Mouse (Mus musculus) ES-E14 (cell line): ENCODE results near the gene Mknk1. TPM values are rescaled to one million over a fixed set of nuclear protein-coding genes. Genes with fewer than 3 reads are reported as not detected.

Experiments used
- DNase-seq: peaks from one replicate; pipeline ENCODE4 v3.0.0-alpha.2; 2013; ENCODE audit warnings: low read depth, low spot score
- H3K27ac ChIP-seq: 2 replicates; pipeline ENCODE4 v1.5.1; 2012; ENCODE audit warnings: low read depth, mild to moderate bottlenecking, low read length, moderate library complexity, mixed read lengths; ENCODE audit not compliant: poor library complexity, insufficient read depth, severe bottlenecking
- H3K36me3 ChIP-seq: 2 replicates; pipeline ENCODE4 v1.6.1; 2012; ENCODE audit warnings: mild to moderate bottlenecking, low read length, moderate library complexity, mixed read lengths; ENCODE audit not compliant: control insufficient read depth, poor library complexity, insufficient read depth, severe bottlenecking
- H3K4me1 ChIP-seq, 2 experiments: fragments of 150-350 bp in 1 of 2; sonication (generic) in 1 of 2; 2 replicates each; pipeline ENCODE4 v1.6.1; 2012; ENCODE audit warnings: low read length in 2 of 2, mild to moderate bottlenecking in 1 of 2, mixed read lengths in 1 of 2; ENCODE audit not compliant: control insufficient read depth in 2 of 2, insufficient read depth in 2 of 2, poor library complexity in 1 of 2
- H3K4me3 ChIP-seq, 2 experiments: fragments of 150-350 bp in 1 of 2; sonication (generic) in 1 of 2; 2 replicates each; pipeline ENCODE4 v1.5.1; 2012; ENCODE audit warnings: low read length in 2 of 2, low read depth in 1 of 2, mild to moderate bottlenecking in 1 of 2, mixed read lengths in 1 of 2; ENCODE audit not compliant: insufficient read depth in 1 of 2, poor library complexity in 1 of 2, severe bottlenecking in 1 of 2
- H3K9ac ChIP-seq: 2 replicates; pipeline ENCODE4 v1.6.1; 2012; ENCODE audit warnings: low read depth, mild to moderate bottlenecking, low read length, mixed read lengths; ENCODE audit not compliant: poor library complexity, insufficient read depth, severe bottlenecking
- H3K9me3 ChIP-seq: fragments of 150-350 bp; sonication (generic); 2 replicates; pipeline ENCODE4 v1.6.1; 2012; ENCODE audit warnings: low read depth, mild to moderate bottlenecking, low read length; ENCODE audit not compliant: control insufficient read depth, insufficient read depth
- CHD2 ChIP-seq: IDR thresholded peaks from 2 replicates; pipeline ENCODE4 v1.6.1; 2014; ENCODE audit warnings: mild to moderate bottlenecking, low read depth, low read length, inconsistent platforms
- HCFC1 ChIP-seq: IDR thresholded peaks from 2 replicates; pipeline ENCODE4 v1.6.1; 2012; ENCODE audit warnings: low read length, inconsistent platforms, borderline replicate concordance; ENCODE audit not compliant: insufficient read depth
- MAFK ChIP-seq: IDR thresholded peaks from 2 replicates; pipeline ENCODE4 v1.6.1; 2014; ENCODE audit warnings: mild to moderate bottlenecking, low read depth, low read length, inconsistent platforms; ENCODE audit not compliant: insufficient read depth
- ZC3H11A ChIP-seq: IDR thresholded peaks from 2 replicates; pipeline ENCODE4 v1.6.1; 2012; ENCODE audit warnings: low read depth, mild to moderate bottlenecking, inconsistent platforms, low read length, borderline replicate concordance
- ZNF384 ChIP-seq: IDR thresholded peaks from 2 replicates; pipeline ENCODE4 v1.6.1; 2012; ENCODE audit warnings: low read depth, low read length, inconsistent platforms
- in situ Hi-C, 2 experiments: fragments of 600-800 bp; cut with MboI; formaldehyde crosslinking; loops; one replicate each; pipeline ENCODE4 v1.15.1; 2025; ENCODE audit warnings: low sequenced_read_pairs in 2 of 2, inconsistent platforms in 1 of 2; ENCODE audit not compliant: unreplicated experiment in 2 of 2
- total RNA-seq: library from RNA; depleted of rRNA; stranded (reverse); fragments of 300-350 nt; gene quantifications from 2 replicates; pipeline ENCODE4 v1.2.3, GENCODE M21; 2012

Gene Mknk1
- total RNA-seq, 1 experiment = 18.5 TPM

DNA sequence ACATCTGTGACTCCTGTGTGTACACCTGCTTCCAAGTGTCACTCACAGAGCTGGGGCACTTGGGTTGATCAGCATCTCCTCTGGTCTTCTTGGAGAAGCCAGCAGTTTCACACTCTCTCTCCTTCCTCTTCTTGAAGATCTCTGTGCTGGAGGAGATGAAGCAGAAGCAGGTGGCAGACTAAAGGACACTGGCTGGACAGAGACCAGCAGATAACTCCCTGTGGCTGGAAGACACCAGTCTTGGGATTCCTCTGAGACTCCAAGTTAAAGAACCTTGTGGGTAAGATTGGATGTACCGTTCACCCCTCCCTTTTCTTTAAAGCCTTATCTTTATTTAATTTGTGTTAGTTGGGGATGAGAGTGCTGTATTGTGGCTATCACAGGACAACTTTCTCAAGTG lies 9.1 kb downstream of the Mknk1 start:
- DNase-seq = no peak
- no peaks in the 10 kb centered on the region for H3K9me3 ChIP-seq
- no peaks in the 10 kb centered on the region for H3K4me1 ChIP-seq
- H3K27ac ChIP-seq = no peak overlapping the region
- in situ Hi-C loops = no loop called here
- no peak overlapping the region for H3K9ac ChIP-seq
- no peak for TF ChIP-seq CHD2
- TF ChIP-seq ZC3H11A = no peak
- TF ChIP-seq HCFC1 = no peak
- no peak for TF ChIP-seq ZNF384
- no peak for TF ChIP-seq MAFK
- H3K36me3 ChIP-seq = peaks cover 9% of the 10 kb centered on the region; the same call in 1 of the 2 replicates
- no peak overlapping the region for H3K4me3 ChIP-seq

- peaks cover 9% of the 10 kb centered on the region; the same call in 1 of the 2 replicates for H3K36me3 ChIP-seq
- no peak overlapping the region for H3K9ac ChIP-seq
- no peak overlapping the region for H3K27ac ChIP-seq
- H3K9me3 ChIP-seq = no peaks in the 10 kb centered on the region
- no peaks in the 10 kb centered on the region for H3K4me1 ChIP-seq
- H3K4me3 ChIP-seq = no peak overlapping the region
- no peak for DNase-seq
- in situ Hi-C loops = no loop called here
- TF ChIP-seq HCFC1 = no peak
Observed at GRCm38 (mm10) chr4:115848990-115849677, 10.1 kb downstream of the Mknk1 start.

- H3K4me1 ChIP-seq = no peaks in the 10 kb centered on the region
- no peak overlapping the region for H3K4me3 ChIP-seq
- no peak overlapping the region for H3K27ac ChIP-seq
- H3K36me3 ChIP-seq = peaks cover 9% of the 10 kb centered on the region; the same call in 1 of the 2 replicates
- no peaks in the 10 kb centered on the region for H3K9me3 ChIP-seq
- no peak for TF ChIP-seq MAFK
- TF ChIP-seq CHD2 = no peak
- no peak for TF ChIP-seq HCFC1
- no peak for TF ChIP-seq ZNF384
- TF ChIP-seq ZC3H11A = no peak
- no peak overlapping the region for H3K9ac ChIP-seq
- no peak for DNase-seq
- in situ Hi-C loops = no loop called here
Observed at GRCm38 (mm10) chr4:115850111-115850510, 11.1 kb downstream of the Mknk1 start.

GRCm38 (mm10) chr4:115850631-115851030 lies 11.6 kb downstream of the Mknk1 start:
- Histone ChIP-seq H3K9ac (no peak overlapping the region), H3K9me3 (no peaks in the 10 kb centered on the region), H3K4me3 (no peak overlapping the region), H3K36me3 (peaks cover 9% of the 10 kb centered on the region; the same call in 1 of the 2 replicates), H3K4me1 (no peaks in the 10 kb centered on the region), H3K27ac (no peak overlapping the region)
- in situ Hi-C loops = no loop called here
- no peak for TF ChIP-seq MAFK
- no peak for TF ChIP-seq CHD2
- DNase-seq = no peak

DNA sequence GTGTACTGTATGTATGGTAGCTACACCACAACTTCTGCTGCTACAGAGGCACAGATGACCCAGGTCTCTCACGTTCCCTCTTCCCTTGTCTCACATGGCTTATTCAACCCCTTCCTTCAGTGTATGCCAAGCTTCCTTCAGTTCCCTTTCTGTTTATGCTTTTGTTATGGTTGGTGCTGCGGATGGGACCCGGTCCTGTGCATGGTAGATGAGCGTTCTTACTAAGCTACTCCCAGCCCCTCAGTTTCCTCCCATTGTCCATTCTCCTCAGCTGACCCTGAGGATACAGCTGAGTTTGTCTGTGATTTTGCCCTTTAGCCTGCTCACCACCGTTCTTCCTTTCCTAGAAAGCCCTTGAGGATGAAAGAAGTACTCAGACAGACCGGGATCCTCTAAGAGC lies 12.6 kb downstream of the Mknk1 start:
- TF ChIP-seq ZC3H11A = no peak
- no peak for TF ChIP-seq ZNF384
- Histone ChIP-seq H3K27ac (no peak overlapping the region), H3K4me1 (no peaks in the 10 kb centered on the region), H3K9ac (no peak overlapping the region), H3K4me3 (no peak overlapping the region), H3K36me3 (peaks cover 9% of the 10 kb centered on the region; the same call in 1 of the 2 replicates), H3K9me3 (no peaks in the 10 kb centered on the region)
- in situ Hi-C loops = no loop called here
- no peak for DNase-seq
